Comparison of ENCODE assay signal across 15 mouse cellular contexts in genomic region chr6:144610878-144611277, GRCm38 (mm10).
DNase-seq lines count a peak whose midpoint lies in the region; ATAC-seq and TF ChIP-seq lines count a peak whose summit lies in the region.
"Had no signal": no experiment of that assay in that cellular context is flagged by ENCODE, and none has a peak within 500 bp of the region (broad histone marks: within the 10 kb centered on the region; RNA-seq: fewer than 3 reads in every experiment).

No protein-coding gene starts in this region.

- no peaks in the 10 kb centered on the region for H3K36me3 ChIP-seq in heart, postnatal 0 days (replicated peaks; ENCODE audit: control insufficient read depth, insufficient read depth, low read length)
- no peaks in the 10 kb centered on the region for H3K36me3 ChIP-seq in heart, embryonic 11.5 days (ENCODE audit: control insufficient read depth, insufficient read depth, low read length)
- H3K36me3 ChIP-seq in forebrain, embryonic 16.5 days (ENCODE audit: control insufficient read depth, insufficient read depth), result no peaks in the 10 kb centered on the region
- H3K36me3 ChIP-seq in liver, embryonic 12.5 days, result no peaks in the 10 kb centered on the region
- no peaks in the 10 kb centered on the region for H3K36me3 ChIP-seq in midbrain, embryonic 15.5 days (replicated peaks)
- no peaks in the 10 kb centered on the region for H3K36me3 ChIP-seq in limb, embryonic 10.5 days

- intact Hi-C loops in gastrocnemius, postnatal 36 days (cut with DNase I), result no loop called here

- no peaks in the 10 kb centered on the region for H3K4me1 ChIP-seq in heart, postnatal 0 days (ENCODE audit: control insufficient read depth, insufficient read depth)
- peaks cover 10% of the 10 kb centered on the region for H3K4me1 ChIP-seq in heart, embryonic 11.5 days (ENCODE audit: control insufficient read depth, insufficient read depth, low read length)
- peaks cover 13% of the 10 kb centered on the region for H3K4me1 ChIP-seq in forebrain, embryonic 16.5 days (replicated peaks; ENCODE audit: control insufficient read depth, insufficient read depth, low read length)
- H3K4me1 ChIP-seq in liver, embryonic 12.5 days, result peaks cover 21% of the 10 kb centered on the region
- H3K4me1 ChIP-seq in midbrain, embryonic 15.5 days, result peaks cover 13% of the 10 kb centered on the region
- no peaks in the 10 kb centered on the region for H3K4me1 ChIP-seq in limb, embryonic 10.5 days

- H3K9me3 ChIP-seq in heart, postnatal 0 days (replicated peaks; ENCODE audit: control insufficient read depth, low read length), result no peaks in the 10 kb centered on the region
- H3K9me3 ChIP-seq in heart, embryonic 11.5 days (replicated peaks; ENCODE audit: control insufficient read depth, low read length), result no peaks in the 10 kb centered on the region
- no peaks in the 10 kb centered on the region for H3K9me3 ChIP-seq in forebrain, embryonic 16.5 days (ENCODE audit: control insufficient read depth, low read length)
- H3K9me3 ChIP-seq in liver, embryonic 12.5 days (replicated peaks), result no peaks in the 10 kb centered on the region
- H3K9me3 ChIP-seq in midbrain, embryonic 15.5 days, result no peaks in the 10 kb centered on the region
- no peaks in the 10 kb centered on the region for H3K9me3 ChIP-seq in limb, embryonic 10.5 days (replicated peaks)

- no peak overlapping the region for H3K27ac ChIP-seq in heart, postnatal 0 days (ENCODE audit: low read depth)
- no peak overlapping the region for H3K27ac ChIP-seq in heart, embryonic 11.5 days (ENCODE audit: low read depth, low read length)
- H3K27ac ChIP-seq in forebrain, embryonic 16.5 days (ENCODE audit: low read length), result no peak overlapping the region
- no peak overlapping the region for H3K27ac ChIP-seq in liver, embryonic 12.5 days
- H3K27ac ChIP-seq in midbrain, embryonic 15.5 days, result no peak overlapping the region; the same call in 1 of the 2 replicates
- no peak overlapping the region for H3K27ac ChIP-seq in limb, embryonic 10.5 days
- H3K27ac ChIP-seq: gastrocnemius, adult 2 months had no signal

- WGBS in heart, postnatal 0 days, result 40% methylated on average over 8 of the region's 8 CpGs
- WGBS in heart, embryonic 11.5 days (ENCODE audit: insufficient replicate concordance), result 43% methylated on average over 8 of the region's 8 CpGs
- WGBS in forebrain, embryonic 16.5 days, result 53% methylated on average over 8 of the region's 8 CpGs
- WGBS in liver, embryonic 12.5 days (ENCODE audit: insufficient replicate concordance), result 36% methylated on average over 8 of the region's 8 CpGs
- 38% methylated on average over 8 of the region's 8 CpGs for WGBS in midbrain, embryonic 15.5 days
- WGBS in limb, embryonic 10.5 days, result 83% methylated on average over 8 of the region's 8 CpGs

- peak overlapping the region; percentile 37; the same call in 1 of the 2 replicates for H3K4me2 ChIP-seq in heart, postnatal 0 days (ENCODE audit: low read depth, low read length)
- no peak overlapping the region for H3K4me2 ChIP-seq in heart, embryonic 11.5 days
- H3K4me2 ChIP-seq in forebrain, embryonic 16.5 days (ENCODE audit: low read length), result peak overlapping the region; percentile 20
- H3K4me2 ChIP-seq in liver, embryonic 12.5 days, result peak overlapping the region; percentile 12; the same call in 1 of the 2 replicates
- H3K4me2 ChIP-seq in midbrain, embryonic 15.5 days, result peak overlapping the region; percentile 21; the same call in 1 of the 2 replicates

- no peak for DNase-seq in heart, postnatal 0 days (ENCODE audit: low spot score)
- DNase-seq in gastrocnemius, postnatal 36 days, result no peak
- no peak for DNase-seq in limb, embryonic 10.5 days (ENCODE audit: low spot score)
- no peak for DNase-seq in thymus, postnatal 14 days
- DNase-seq: adrenal gland, postnatal 25 days; cerebellum, postnatal 36 days; gastrocnemius, adult 2 months; heart, postnatal 36 days; kidney, adult 18-20 months; lung, postnatal 14 days; right cerebral cortex, postnatal 4 days had no signal

- no peak for TF ChIP-seq CTCF in heart, postnatal 0 days (IDR thresholded peaks at IDR 0.05; ENCODE audit: low read depth)

- H3K4me3 ChIP-seq in heart, postnatal 0 days (ENCODE audit: low read depth, low read length), result no peak overlapping the region
- no peak overlapping the region for H3K4me3 ChIP-seq in heart, embryonic 11.5 days (ENCODE audit: low read depth, low read length)
- no peak overlapping the region for H3K4me3 ChIP-seq in forebrain, embryonic 16.5 days (replicated peaks; ENCODE audit: low read length)
- H3K4me3 ChIP-seq in liver, embryonic 12.5 days, result no peak overlapping the region
- no peak overlapping the region for H3K4me3 ChIP-seq in midbrain, embryonic 15.5 days
- H3K4me3 ChIP-seq in limb, embryonic 10.5 days, result no peak overlapping the region
- H3K4me3 ChIP-seq: gastrocnemius, adult 2 months had no signal

- no peak for ATAC-seq in heart, postnatal 0 days (ENCODE audit: insufficient read depth, low read depth)
- ATAC-seq in heart, embryonic 11.5 days (replicated peaks; ENCODE audit: insufficient number of reproducible peaks, low FRiP score, low TSS enrichment), result no peak
- ATAC-seq in forebrain, embryonic 16.5 days, result peak; percentile 30; the same call in 1 of the 2 replicates
- peak; percentile 71 for ATAC-seq in liver, embryonic 12.5 days
- peak; percentile 45; the same call in 1 of the 2 replicates for ATAC-seq in midbrain, embryonic 15.5 days (replicated peaks)

- no peak for TF ChIP-seq EP300 in heart, postnatal 0 days (IDR thresholded peaks at IDR 0.05; ENCODE audit: low read depth)

- H3K9ac ChIP-seq in heart, postnatal 0 days (replicated peaks; ENCODE audit: low read depth, low read length), result no peak overlapping the region
- no peak overlapping the region for H3K9ac ChIP-seq in heart, embryonic 11.5 days (ENCODE audit: low read depth, low read length)
- peak overlapping the region; percentile 15; the same call in 1 of the 2 replicates for H3K9ac ChIP-seq in forebrain, embryonic 16.5 days (replicated peaks; ENCODE audit: low read depth, low read length)
- no peak overlapping the region for H3K9ac ChIP-seq in liver, embryonic 12.5 days
- no peak overlapping the region for H3K9ac ChIP-seq in midbrain, embryonic 15.5 days

- no peaks in the 10 kb centered on the region for H3K27me3 ChIP-seq in heart, postnatal 0 days (ENCODE audit: control insufficient read depth, insufficient read depth, low read length)
- no peaks in the 10 kb centered on the region for H3K27me3 ChIP-seq in heart, embryonic 11.5 days (ENCODE audit: control insufficient read depth, insufficient read depth, low read length)
- no peaks in the 10 kb centered on the region for H3K27me3 ChIP-seq in forebrain, embryonic 16.5 days (replicated peaks; ENCODE audit: control insufficient read depth, insufficient read depth, low read length)
- no peaks in the 10 kb centered on the region for H3K27me3 ChIP-seq in liver, embryonic 12.5 days (replicated peaks)
- H3K27me3 ChIP-seq in midbrain, embryonic 15.5 days (replicated peaks), result peaks cover 3% of the 10 kb centered on the region
- no peaks in the 10 kb centered on the region for H3K27me3 ChIP-seq in limb, embryonic 10.5 days (ENCODE audit: low read depth, poor library complexity, severe bottlenecking)

Comparison
In these comparisons a context has a peak if more than half of its experiments do, and no peak if none do; other contexts are left out.
1. ATAC-seq: peak in forebrain, embryonic 16.5 days (single experiment), liver, embryonic 12.5 days (single experiment) and midbrain, embryonic 15.5 days (single experiment); none in heart, postnatal 0 days (single experiment) and heart, embryonic 11.5 days (single experiment).